Mouse (Mus musculus) liver, embryonic 14.5 days (tissue): Measurements from ENCODE around the gene S100a8. TPM values are rescaled to one million over a fixed set of nuclear protein-coding genes. Genes with fewer than 3 reads are reported as not detected.
A peak's percentile ranks its signal among the peaks of the same experiment; 100 is the strongest.

ENCODE experiments used
- ATAC-seq: fragments of 200-750 bp; cut with Nextera tagmentation; 2 replicates; pipeline ENCODE4 v1.8.0; 2017; ENCODE audit warnings: moderate number of reproducible peaks, mild to moderate bottlenecking, moderate library complexity; ENCODE audit not compliant: insufficient read depth
- DNase-seq, 3 experiments: peaks; one replicate each; pipeline ENCODE4 v3.0.0-alpha.2; 2012 to 2013; ENCODE audit warnings: low read depth in 3 of 3, low spot score in 3 of 3
- H3K27ac ChIP-seq: fragments of 300-500 bp; sonication (generic); 2 replicates; pipeline ENCODE4 v1.5.1; 2014; ENCODE audit warnings: moderate library complexity, mild to moderate bottlenecking, control low read depth, inconsistent platforms
- H3K27me3 ChIP-seq: fragments of 300-500 bp; sonication (generic); 2 replicates; pipeline ENCODE4 v1.6.1; 2014; ENCODE audit warnings: mild to moderate bottlenecking, low read length, moderate library complexity; ENCODE audit not compliant: control insufficient read depth, insufficient read depth
- H3K36me3 ChIP-seq: fragments of 300-500 bp; sonication (generic); replicated peaks from 2 replicates; pipeline ENCODE4 v1.6.1; 2014; ENCODE audit warnings: low read depth; ENCODE audit not compliant: control insufficient read depth, insufficient read depth
- H3K4me1 ChIP-seq, 2 experiments: fragments of 200-500 bp in 1 of 2; fragments of 300-500 bp in 1 of 2; sonication (generic) in 1 of 2; replicated peaks; 2 replicates each; pipeline ENCODE4 v1.6.1; 2012 to 2014; ENCODE audit warnings: antibody characterized with exemption in 1 of 2, inconsistent platforms in 1 of 2, low read length in 1 of 2; ENCODE audit not compliant: control insufficient read depth in 2 of 2, insufficient read depth in 2 of 2
- H3K4me2 ChIP-seq: fragments of 300-500 bp; sonication (generic); 2 replicates; pipeline ENCODE4 v1.6.1; 2014; ENCODE audit warnings: low read depth, mild to moderate bottlenecking, control low read depth, moderate library complexity
- H3K4me3 ChIP-seq, 2 experiments: fragments of 200-500 bp in 1 of 2; fragments of 300-500 bp in 1 of 2; sonication (generic) in 1 of 2; 2 replicates each; pipeline ENCODE4 v1.5.1; 2012 to 2014; ENCODE audit warnings: low read depth in 2 of 2, low read length in 2 of 2, mild to moderate bottlenecking in 2 of 2, control low read depth in 1 of 2, inconsistent platforms in 1 of 2, moderate library complexity in 1 of 2; ENCODE audit not compliant: insufficient read depth in 1 of 2
- H3K9ac ChIP-seq: fragments of 300-500 bp; sonication (generic); replicated peaks from 2 replicates; pipeline ENCODE4 v1.6.1; 2014; ENCODE audit warnings: mild to moderate bottlenecking, control low read depth, moderate library complexity
- H3K9me3 ChIP-seq: fragments of 300-500 bp; sonication (generic); 2 replicates; pipeline ENCODE4 v1.6.1; 2016; ENCODE audit warnings: low read length, mixed read lengths; ENCODE audit not compliant: control insufficient read depth
- CTCF ChIP-seq: IDR thresholded peaks from 2 replicates; pipeline ENCODE4 v1.5.1; 2016; ENCODE audit warnings: antibody characterized with exemption, low read depth, control low read depth
- EP300 ChIP-seq: IDR thresholded peaks from 2 replicates; pipeline ENCODE4 v1.6.1; 2016; ENCODE audit warnings: antibody characterized with exemption, low read depth
- WGBS: fragments of 180-500 bp; shearing (Covaris S2); extraction: QIAGEN DNeasy Blood & Tissue Kit; methylation state at CpG from one replicate; pipeline ENCODE4 v1.1.7; 2014; ENCODE audit not compliant: insufficient replicate concordance; 5-methylcytosine and 5-hydroxymethylcytosine counted together
- polyA plus RNA-seq, 2 experiments: library from polyadenylated mRNA; depleted of rRNA in 1 of 2; stranded (reverse) in 1 of 2; unstranded in 1 of 2; fragments of >200 nt; fragmentation: Nextera tagmentation in 1 of 2; extraction: Ambion mirVana in 1 of 2; gene quantifications; 2 replicates each; pipeline versions ENCODE4 v1.2.1 to v1.2.3; 2012 to 2014

Gene S100a8
- polyA plus RNA-seq, 2 experiments, result 418 to 1,223 TPM

DNA sequence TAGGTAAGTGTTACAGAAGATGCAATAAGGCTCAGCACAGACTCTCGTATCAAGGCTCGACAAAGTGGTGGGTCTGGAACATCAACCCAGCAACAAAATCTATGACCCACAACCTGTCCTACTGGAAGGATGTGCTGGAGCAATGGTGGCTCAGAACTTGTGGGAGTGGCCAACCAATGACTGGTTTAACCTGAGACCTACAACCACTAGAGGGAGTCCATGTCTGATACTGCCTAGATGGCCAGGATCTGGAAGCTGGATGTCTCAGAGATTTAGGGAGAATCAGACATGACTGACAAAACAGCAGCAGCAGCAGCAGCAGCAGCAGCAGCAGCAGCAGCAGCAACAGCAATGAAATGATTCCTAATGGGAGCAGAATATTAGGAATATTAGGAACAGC, 4.6 kb upstream of the S100a8 start:
- H3K36me3 ChIP-seq, result no peaks in the 10 kb centered on the region
- H3K4me2 ChIP-seq, result no peak overlapping the region
- TF ChIP-seq CTCF (peak; percentile 56), EP300 (no peak)
- ATAC-seq (no peak), DNase-seq (no peak)
- H3K27me3 ChIP-seq, result no peaks in the 10 kb centered on the region
- 43% methylated on average over 2 of the region's 2 CpGs for WGBS
- H3K27ac ChIP-seq, result no peak overlapping the region
- no peak overlapping the region for H3K4me3 ChIP-seq
- no peak overlapping the region for H3K9ac ChIP-seq
- no peaks in the 10 kb centered on the region for H3K4me1 ChIP-seq
- H3K9me3 ChIP-seq, result no peaks in the 10 kb centered on the region

DNA sequence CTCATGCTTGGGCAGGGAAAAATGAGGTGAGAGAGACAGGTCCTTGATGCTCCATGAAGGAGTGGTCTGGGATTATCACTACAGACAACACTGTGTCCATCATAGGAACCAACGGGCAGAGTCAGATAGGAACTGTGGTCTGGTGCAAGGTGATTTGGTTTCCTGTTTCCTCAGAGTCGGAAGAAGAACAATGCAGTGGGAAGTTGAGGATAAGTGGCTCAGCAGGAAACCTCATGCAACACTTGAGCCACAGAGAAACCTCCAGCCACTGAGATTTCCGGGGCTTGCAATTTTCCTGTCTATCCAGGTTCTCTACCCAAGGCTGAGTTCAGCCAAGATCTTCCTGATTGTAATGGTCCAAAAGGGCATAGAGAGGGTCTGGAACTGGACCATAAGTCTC, 9.9 kb downstream of the S100a8 start:
- ATAC-seq (no peak), DNase-seq (no peak)
- Histone ChIP-seq H3K4me1 (no peaks in the 10 kb centered on the region), H3K27me3 (no peaks in the 10 kb centered on the region), H3K9me3 (no peaks in the 10 kb centered on the region), H3K4me2 (no peak overlapping the region), H3K9ac (no peak overlapping the region), H3K27ac (no peak overlapping the region), H3K36me3 (no peaks in the 10 kb centered on the region), H3K4me3 (no peak overlapping the region)
- TF ChIP-seq EP300, result no peak
- no peak for TF ChIP-seq CTCF
- 7% methylated on average over 3 of the region's 3 CpGs for WGBS

DNA sequence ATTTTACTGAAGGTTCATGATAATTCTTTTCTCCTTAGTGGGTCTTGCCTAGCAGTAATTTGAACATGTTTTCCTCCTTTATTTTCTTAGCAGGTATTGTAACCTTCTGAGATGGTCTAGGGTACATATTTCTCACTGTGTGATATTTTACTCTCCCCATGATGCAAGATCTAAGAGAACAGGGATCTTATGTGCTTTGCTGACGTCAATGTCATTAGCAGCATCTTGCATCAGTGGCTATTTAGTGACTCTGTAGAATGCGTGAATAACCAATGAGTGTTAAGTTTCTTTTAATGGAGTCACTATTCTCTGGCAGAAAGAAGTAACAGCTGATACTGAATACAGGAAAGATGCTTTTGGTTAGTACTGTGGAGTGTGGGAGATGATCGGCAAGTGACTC, 15.2 kb downstream of the S100a8 start:
- no peak for ATAC-seq
- TF ChIP-seq EP300, result no peak
- TF ChIP-seq CTCF, result no peak
- no peak overlapping the region for H3K4me3 ChIP-seq
- H3K9me3 ChIP-seq, result no peaks in the 10 kb centered on the region
- no peak for DNase-seq
- H3K9ac ChIP-seq, result no peak overlapping the region
- no peak overlapping the region for H3K4me2 ChIP-seq
- no peaks in the 10 kb centered on the region for H3K4me1 ChIP-seq
- H3K27ac ChIP-seq, result no peak overlapping the region
- whole genome bisulfite sequencing, result 70% methylated on average over 3 of the region's 3 CpGs
- no peaks in the 10 kb centered on the region for H3K36me3 ChIP-seq
- no peaks in the 10 kb centered on the region for H3K27me3 ChIP-seq

DNA sequence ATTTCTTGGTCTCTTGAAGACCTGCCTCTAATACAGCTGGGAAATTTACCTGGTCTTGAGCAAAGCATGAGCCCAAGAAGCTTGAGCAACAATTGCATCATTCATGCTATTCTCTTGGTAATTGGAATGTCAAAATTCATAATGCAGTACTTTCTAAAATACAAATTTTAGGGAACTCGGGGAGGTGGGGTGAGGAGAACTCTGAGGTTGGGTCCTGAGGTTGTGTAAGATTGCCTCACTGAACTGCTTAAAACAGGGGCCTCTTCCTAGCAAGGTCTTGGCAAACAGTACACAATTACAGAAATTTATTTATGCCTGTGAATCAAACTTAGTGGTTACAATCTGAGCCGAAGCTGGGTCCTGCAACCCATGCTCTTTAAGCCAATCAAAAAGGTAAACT, 18.1 kb downstream of the S100a8 start:
- Histone ChIP-seq H3K36me3 (no peaks in the 10 kb centered on the region), H3K4me3 (no peak overlapping the region), H3K4me1 (no peaks in the 10 kb centered on the region), H3K9ac (no peak overlapping the region), H3K4me2 (no peak overlapping the region), H3K9me3 (no peaks in the 10 kb centered on the region), H3K27me3 (no peaks in the 10 kb centered on the region), H3K27ac (no peak overlapping the region)
- 43% methylated on average over 2 of the region's 2 CpGs for WGBS
- no peak for DNase-seq
- TF ChIP-seq CTCF (no peak), EP300 (no peak)
- ATAC-seq, result no peak

DNA sequence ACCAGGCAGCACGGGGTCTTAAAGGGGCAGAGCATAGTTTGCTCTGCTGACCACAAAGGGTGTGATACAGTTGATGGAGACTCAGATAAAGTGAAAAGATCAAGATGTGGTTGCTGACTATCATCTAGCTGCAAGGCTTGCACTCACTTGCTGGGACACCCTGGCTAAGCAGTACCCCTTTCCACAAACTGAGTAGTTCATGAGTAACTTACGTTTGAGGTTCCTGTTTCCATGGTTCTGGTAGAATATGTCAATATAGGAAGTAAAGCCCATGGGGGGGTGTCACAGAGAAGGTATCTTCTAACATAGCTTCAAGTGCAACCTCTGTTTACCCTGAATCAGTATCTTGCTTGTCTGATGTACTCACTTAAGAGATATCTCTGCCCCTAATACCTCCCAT, 24.7 kb downstream of the S100a8 start:
- ATAC-seq (no peak), DNase-seq (no peak)
- Histone ChIP-seq H3K36me3 (no peaks in the 10 kb centered on the region), H3K4me1 (no peaks in the 10 kb centered on the region), H3K9ac (no peak overlapping the region), H3K27ac (no peak overlapping the region), H3K27me3 (no peaks in the 10 kb centered on the region), H3K4me2 (no peak overlapping the region), H3K4me3 (no peak overlapping the region), H3K9me3 (no peaks in the 10 kb centered on the region)
- whole genome bisulfite sequencing, result 35% methylated on average over 2 of the region's 2 CpGs
- TF ChIP-seq CTCF (no peak), EP300 (no peak)
